Mouse (Mus musculus): ENCODE data around the gene Tmem211.

Gene Tmem211

DNA sequence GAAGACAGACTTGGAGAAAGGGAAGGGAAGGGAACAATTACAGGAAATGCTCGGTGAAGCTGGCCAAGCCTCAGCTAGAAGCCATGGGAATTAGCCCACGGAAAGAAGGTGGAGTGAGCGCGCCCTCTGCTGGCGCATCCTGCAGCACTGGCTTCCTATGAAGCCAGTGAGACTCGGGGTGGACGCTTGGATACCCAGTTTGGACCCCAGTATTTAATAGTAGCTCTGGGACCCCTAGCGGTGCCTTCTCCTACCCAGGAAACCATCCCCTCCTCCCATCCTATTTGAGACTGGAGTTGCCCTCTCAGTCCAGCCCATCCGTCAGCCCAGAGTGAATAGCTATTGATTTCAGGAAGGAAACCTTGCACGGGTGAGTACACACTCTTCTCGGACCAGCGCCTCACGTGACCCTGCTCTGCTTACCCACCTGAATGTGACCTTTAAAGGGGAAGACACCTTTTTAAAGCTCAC lies at the start of gene Tmem211:
TSS of gene Tmem211 (plus strand) at position 278 of the 471 bp plus-strand sequence.
- peak; percentile 80 for DNase-seq (ENCODE audit: low read depth, low spot score)

DNA sequence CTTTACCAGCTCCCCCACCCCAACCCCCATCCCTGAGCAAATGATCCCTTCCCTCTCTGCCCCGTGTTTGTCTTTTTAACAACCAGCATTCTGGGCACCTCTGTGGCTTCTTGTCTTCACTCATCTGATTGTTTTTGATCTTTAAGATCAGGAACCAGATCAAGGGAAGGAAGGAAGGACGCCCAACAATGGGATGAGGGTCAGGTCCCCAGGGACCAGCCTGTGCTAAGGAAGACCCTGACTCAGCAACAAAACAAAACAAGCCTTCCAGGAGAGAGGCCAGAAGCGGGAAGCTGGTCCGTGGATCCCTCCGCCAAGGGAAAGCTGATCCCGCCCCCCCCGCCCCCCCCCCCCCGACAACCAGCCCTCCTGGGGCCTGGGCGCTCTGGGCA lies 47.3 kb upstream of the Tmem211 start:
- DNase-seq (ENCODE audit: low read depth, low spot score) = no peak

DNA sequence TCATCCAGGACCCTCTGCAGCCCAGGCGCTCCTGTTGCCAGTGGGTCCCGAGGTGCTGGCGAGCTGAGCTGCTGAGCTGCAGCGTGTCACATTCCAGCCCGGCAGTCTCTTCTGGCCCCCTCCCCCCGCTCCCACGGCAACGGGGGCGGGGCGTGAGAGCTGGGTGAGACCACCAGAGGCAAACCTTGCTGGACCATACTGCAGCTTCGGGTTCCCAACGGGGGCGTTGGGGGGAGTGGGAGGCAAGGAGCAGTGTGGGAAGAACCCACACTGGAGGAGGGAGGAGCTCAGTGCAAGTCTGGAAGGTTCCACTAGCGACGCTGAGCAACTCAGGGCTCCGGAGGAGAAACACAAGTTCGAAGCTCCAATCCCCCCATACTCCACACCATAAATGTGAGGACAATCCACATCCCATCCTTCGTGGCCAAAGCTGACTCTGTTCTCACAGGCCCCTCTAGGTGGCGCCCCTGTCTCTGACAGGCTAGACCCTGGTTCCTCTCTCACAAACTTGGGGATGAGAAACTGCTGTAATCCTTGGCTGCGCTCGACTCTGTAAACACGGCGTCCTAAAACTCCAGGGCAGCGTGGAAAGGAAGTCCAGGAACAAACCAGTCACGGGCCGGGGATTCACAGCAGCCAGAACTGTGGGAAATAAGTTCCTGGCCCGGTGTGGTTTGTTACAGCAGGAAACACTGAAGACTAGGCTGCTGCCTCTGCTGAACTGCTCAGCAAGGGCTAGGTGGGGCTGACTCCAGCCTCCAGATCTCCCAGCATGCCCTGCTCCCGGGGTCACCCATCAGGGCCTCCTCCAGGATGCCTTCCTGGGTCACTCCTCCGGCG lies 46.6 kb upstream of the Tmem211 start:
- DNase-seq (ENCODE audit: low read depth, low spot score) = peak; percentile 72

DNA sequence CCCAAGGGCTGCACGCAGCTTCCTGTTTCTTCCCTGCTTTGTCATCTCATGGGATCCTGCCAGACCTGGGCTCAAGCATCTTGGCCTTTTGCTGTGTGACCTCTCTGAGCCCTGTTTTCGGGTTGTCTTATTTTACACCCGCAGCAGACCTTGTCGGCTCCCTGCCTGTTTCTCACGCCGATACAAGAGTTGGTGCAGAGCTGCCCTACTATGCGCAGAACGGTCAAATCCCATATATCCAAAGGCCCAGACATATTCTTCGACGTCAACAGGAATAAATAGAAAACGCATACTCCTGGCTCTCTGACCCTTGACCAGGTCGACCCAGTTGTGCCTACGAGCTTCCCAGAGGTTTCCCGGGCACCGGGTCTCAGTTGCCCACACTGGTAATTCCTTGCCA lies 46.0 kb upstream of the Tmem211 start:
- no peak for DNase-seq (ENCODE audit: low read depth, low spot score)

DNA sequence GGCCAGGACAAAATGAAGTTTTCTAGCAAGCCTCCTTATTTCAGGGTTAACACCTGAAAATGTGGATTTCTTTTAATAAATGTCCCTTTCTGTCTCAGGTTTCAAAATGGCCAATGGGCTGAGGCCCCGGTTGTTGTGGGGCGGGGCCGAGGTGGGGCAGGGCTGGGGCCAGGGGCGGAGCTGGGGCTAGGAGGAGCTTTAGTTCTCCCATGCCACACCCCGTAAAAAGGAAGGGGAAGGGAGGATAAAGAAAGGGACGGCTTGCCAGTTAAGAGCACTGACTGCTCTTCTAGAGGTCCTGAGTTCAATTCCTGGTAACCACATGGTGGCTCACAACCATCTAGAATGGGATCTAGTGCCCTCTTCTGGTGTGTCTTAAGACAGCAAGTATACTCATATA lies 45.3 kb upstream of the Tmem211 start:
- DNase-seq (ENCODE audit: low read depth, low spot score) = no peak

DNA sequence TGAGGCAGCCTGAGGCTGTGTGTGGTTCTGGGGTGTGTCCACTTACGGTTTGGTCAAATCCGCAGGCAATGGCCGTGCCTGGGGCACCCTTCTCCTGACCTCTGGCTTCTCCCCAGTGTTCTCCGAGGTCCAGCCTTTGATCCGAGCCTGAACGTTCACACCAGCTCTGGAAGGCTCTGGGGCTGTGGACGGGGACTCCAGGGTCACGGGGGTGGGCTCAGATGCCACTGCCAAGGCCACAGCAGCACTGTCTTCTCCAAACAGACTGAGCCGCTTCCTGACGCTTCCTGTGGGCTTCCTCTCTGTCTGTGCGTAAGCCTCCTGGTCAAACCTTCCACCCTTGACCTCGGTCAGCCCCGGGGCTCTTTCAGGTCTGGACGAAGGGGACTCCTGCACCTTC lies 36.2 kb upstream of the Tmem211 start:
- DNase-seq (ENCODE audit: low read depth, low spot score) = no peak

DNA sequence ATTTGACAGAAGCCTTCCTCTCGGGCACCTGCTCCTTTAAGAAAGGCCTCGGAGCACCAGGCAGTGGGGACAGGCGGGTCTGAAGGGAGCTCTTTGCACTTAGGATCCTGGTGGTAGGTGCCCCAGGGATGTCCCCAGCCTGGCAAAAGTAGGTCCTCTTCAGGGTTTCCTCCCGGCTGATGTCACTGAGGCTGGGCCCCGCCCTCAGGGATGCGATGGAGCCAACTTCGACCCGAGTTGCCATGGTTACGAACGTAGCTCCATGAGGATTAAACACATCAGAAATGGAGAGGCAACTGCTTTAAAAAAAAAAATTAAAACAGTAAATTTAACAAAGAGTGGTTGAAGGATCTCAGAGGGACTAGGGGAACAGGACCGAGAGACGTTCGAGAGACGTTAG lies 34.8 kb upstream of the Tmem211 start:
- no peak for DNase-seq (ENCODE audit: low read depth, low spot score)

DNA sequence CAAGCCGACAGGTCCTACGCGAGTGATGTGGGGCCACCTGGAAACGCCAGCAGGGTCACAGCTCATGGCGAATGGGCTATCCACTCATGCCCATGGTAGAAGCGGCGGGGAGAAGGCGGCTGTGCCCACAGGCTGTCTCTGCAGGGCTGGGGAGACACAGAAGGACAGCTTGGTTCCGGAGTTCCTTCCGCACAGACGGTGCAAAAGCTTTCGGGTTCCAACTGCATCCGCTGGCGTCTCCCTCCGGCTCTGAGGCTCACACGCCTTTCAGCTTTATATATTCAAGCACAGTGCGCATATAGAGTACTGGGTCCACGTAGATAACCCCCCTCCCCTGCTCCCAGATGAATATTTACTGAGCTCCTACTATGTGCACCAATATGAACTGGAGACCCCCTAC lies 32.9 kb upstream of the Tmem211 start:
- no peak for DNase-seq (ENCODE audit: low read depth, low spot score)

DNA sequence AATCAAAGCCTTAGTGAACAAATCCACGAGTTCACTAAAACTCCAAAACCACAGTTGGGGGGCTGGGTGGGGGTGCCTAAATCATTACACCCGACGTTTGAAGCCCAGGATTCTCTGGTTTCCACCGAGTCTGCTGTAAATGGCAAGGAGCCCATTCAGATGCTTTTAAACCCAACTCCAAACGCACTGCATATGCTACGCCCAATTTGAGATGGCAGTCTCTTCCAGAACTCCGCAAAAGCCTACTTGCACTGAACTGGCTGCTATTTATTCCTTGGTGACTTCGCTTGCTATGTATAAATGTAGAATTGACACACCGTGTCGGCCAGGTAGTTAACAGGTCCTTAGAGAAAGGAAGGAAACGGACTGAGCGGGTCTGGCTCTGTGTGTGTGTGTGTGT lies 31.3 kb upstream of the Tmem211 start:
- DNase-seq (ENCODE audit: low read depth, low spot score) = no peak

DNA sequence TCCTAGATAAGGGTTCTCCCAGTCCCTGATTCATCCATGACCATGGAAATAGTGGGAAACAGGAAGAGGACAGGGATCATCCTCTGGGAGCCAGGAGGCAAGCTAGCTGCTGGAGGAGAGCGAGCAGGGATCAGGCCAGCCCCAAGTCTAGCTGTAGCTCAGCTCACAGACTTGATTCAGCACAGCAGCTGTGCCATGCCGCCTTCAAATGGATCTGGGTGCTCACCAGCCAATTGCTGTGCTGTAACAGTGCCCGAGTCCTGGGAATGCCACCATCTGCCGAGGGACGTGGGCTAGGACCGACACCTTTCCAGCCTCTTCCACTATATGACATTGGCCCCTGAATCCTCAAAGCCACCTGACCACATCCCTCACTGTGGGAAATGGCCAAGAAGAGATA lies 30.8 kb upstream of the Tmem211 start:
- DNase-seq (ENCODE audit: low read depth, low spot score) = no peak

DNA sequence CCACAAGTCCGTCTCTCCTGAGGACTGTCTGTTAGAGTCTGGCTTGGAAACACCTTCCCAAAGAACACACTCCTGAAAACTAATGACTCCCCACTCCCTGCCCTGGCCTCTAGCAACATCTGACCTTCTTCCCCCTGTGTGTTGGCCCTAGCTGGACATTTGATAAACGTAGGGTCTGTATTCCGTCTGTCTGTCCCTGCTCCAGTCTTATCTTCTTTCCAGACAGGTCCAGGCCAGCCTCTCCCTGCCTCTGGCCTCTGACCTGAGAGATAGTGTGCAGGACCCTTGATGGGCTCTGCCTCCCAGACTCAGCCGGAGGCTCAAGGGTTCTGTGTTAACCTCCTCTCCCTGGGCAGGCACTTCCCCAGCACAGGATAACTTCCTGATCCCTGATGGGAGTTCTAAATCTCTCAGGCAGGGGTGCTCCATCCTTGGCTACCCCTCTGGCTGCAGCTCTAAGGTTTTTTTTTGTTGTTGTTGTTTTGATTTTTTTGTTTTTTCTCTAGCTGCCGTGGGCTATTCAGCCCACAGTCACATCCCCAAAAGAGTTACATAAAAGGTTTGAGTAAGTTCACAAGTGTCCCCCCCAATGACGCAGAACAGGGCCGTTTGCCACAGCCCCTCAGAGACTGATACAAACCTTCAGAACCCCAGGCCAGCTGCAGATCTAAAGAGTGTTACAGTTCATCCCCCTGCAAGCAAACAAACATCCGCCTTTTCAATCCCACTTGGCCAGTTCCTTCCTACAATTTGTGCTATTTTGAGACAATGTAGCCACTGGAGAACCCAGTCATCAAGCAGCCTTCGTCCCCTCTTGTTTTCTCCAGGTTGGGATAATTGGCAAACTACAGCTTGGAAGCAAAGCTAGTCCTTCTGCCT lies 29.6 kb upstream of the Tmem211 start:
- DNase-seq (ENCODE audit: low read depth, low spot score) = no peak

DNA sequence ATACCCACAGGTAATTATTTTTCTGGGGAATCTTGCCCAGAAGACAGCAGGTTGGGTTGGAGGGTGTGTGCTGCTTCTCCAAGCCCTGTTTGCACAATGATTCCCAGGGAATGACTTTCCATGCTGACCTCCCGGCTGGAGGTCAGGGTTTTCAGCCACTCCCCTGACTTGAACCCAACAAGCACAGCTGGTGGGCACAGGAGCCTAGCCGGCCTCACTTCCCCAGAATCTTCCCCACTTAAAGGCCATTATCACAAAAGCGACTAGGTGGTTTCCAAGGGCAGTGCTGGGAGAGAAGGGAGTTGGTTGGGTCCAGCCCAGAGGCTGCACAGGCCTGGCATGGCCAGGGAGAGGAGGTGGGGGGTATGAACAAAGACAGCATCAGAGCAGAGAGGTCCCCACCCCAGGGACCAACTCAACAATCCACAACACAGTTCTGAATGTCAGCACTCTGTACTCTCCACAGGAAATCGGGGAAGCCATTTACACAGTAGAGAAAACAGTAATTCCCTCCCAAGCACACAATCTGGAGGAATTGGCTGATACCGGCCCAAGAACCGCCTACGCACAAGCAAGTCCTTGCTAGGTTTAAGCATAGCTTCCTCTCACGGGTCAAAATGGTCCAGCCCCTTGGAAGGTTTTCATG lies 27.5 kb upstream of the Tmem211 start:
- DNase-seq (ENCODE audit: low read depth, low spot score) = no peak

DNA sequence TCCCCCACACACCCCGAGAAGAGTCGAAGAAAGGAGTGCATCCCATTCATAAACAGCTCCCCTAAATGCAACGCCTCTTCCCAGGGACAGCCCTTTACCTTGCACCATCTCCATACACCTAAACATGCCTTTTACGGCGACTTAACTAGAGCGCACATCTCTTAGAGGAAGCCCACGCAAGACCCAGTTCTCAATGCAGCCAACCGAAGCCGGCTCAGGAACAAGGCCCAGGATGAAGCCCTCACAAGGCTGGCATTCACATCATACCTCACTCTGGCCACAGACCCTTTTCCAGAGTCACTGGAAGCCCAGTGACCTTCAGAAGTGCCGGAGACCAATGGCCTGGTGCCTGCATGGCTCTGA lies 27.0 kb upstream of the Tmem211 start:
- no peak for DNase-seq (ENCODE audit: low read depth, low spot score)

DNA sequence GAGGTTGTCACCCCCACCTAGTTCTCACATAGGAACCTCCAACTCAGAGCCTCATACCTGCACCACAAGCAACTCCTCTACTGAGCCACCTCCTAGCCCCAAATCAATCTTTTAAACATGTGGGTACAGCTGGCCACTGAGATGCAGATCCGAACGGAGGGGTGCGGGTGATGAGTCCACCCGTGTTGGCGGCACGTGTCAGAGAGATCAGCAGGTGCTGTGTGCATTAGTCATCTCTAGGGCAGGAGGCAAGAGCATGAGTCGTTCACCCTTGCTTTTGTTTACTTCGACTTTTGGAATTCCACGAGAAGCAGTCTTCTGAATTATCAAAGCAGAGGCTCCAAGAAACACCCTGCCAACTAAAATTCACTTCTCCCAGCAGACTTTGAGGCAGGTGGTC lies 22.5 kb upstream of the Tmem211 start:
- DNase-seq (ENCODE audit: low read depth, low spot score) = no peak

DNA sequence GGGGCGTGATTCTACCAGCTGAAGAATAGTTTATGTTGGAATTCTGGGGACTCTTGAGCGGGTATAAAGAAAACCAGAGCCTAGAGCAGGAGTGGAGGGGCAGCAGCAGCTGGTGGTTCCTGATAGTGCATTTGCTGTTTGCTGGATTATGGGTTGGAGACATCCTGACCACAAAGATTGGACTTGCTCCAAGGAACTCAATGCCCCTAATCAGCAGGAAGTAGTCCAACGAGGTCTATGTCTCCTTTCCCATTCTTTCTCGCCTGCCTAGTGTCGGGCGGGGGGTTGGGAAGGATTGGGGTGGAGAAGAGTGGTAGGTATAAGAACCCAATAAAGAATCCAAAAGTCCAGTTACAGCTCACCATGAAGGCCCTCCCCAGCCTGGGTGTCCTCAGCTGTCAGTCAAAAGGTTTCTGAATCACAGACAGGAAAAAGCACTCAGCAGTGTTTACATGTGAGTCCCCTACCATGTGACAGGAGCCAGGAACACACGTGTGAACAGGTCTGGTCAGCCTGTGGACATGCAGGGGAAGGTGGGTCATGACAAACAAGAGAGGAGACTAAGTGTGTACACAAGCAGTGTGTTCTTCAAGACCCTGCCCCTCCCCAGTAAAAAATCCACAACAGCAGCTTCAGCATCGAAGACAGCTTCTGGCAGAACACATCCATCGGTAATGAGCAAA lies 19.9 kb upstream of the Tmem211 start:
- no peak for DNase-seq (ENCODE audit: low read depth, low spot score)

DNA sequence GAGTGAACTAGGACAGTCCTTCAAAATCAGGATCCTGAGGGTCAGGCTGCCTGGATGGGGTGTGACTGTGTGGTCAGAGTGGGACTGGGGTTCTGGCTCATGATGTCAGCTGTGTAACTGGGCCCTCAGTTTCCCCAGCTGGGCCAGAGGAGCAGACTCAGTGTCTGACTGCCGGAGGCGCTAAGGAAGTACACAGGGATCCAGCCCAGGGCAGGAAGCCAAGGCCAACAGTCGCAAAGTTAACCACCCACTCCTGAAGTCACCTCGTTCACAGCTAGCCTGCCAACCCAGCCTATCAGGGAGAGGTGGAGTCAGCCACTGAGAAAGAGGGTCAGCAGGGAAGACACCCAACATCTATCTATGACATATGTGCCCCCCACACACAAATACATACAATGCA lies 18.7 kb upstream of the Tmem211 start:
- DNase-seq (ENCODE audit: low read depth, low spot score) = no peak

DNA sequence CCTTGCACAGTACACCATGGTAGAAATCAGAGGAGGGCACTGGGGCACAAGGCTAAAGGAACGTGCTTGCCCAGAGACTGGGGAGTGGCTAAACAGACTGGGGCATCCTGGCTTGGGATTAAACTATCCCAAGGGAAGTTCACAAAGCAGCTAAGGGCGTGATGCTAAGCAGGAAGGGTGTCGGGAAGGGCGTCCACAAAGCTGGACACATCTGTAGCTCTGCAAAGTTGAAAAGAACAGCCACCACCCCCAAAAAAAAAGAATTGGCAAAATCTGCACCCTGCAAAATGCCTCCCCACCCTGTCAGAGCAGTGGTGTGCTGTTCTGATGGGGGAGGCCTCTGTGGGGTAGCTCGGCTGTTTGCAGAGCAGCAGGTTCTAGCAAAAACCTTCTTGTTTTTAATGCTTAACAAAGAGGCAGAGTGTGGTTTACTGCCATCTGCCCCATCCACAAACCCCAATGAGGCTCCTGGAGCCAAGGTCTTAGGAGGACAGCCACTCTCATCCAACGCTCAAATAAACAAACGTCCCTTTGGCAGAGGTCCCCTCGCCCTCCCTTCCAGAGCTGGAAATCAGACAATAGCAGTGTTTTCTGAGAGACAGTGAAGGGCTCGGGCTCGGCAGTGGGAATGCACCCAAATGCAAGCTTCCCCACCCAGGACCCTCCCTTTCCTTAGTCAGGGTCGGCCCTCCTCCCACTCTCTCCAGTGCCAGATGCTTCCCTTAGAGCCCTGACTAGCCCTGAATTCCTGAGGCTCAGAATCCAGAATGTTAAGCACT lies 17.9 kb upstream of the Tmem211 start:
- no peak for DNase-seq (ENCODE audit: low read depth, low spot score)

DNA sequence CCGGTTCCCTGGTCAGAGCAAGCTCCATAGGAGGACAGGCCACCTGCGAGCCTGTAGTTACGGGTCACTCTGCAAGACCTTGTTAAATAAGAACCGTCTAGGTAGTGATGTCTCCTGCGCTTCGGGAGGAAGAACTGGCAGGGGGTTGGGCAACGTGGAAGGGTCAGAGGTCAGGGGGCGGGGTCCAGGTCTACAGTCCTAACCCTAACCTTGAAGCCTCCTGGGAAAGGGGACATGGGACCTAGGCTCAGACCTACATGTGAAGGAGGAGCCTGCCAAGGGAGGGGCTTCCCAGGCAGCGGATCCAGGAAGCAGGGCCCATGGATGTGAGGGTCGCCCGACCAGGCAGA lies 17.3 kb upstream of the Tmem211 start:
- no peak for DNase-seq (ENCODE audit: low read depth, low spot score)

DNA sequence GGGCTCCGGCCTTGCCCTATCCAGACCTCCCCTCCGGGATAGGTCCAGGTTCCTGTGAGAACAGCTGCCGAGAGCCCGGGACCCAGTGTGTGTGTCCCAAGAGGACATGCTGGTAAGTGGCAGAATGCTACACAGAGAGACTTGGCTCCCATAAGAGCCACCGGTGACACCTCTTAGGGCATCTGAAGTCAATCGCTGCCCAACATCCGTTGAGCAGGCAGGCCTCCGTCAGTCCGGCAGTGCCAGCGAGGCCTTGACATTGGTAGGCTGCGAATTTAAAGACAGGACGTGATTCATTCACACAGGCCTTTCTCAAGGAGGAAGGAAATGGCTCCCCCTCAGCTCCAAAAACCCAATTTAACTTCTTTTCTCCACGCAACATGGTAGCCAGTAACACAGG lies 16.8 kb upstream of the Tmem211 start:
- DNase-seq (ENCODE audit: low read depth, low spot score) = no peak

DNA sequence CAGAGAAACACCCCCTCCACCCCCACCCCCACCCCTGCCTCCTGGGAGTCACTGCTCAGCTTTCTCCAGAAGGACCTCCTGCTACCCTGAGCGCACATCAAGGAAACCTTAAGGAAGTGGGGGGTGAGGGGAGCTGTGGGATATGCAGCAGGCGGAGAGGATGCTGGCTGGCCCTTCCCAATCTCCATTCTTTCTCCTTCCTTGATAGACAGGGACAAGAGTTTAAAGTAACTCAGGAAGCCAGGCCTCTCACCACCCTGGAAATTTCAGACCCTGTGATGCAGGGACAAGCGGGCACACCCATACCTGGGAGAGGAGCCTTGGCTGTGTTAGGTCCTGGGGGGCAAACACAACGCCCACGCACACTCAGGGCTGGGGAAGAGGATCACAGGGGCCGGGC lies 16.4 kb upstream of the Tmem211 start:
- no peak for DNase-seq (ENCODE audit: low read depth, low spot score)

Data from retina, postnatal 7 days (tissue).